Mouse (Mus musculus) liver, embryonic 14.5 days (tissue): ENCODE results near the gene Pde4b.

ENCODE experiments used
- CTCF ChIP-seq: IDR thresholded peaks from 2 replicates; pipeline ENCODE4 v1.5.1; 2016; ENCODE audit warnings: antibody characterized with exemption, low read depth, control low read depth
- EP300 ChIP-seq: IDR thresholded peaks from 2 replicates; pipeline ENCODE4 v1.6.1; 2016; ENCODE audit warnings: antibody characterized with exemption, low read depth

- no peak for TF ChIP-seq CTCF
- TF ChIP-seq EP300: no peak
Measured at GRCm38 (mm10) chr4:102272313-102272712, 185.0 kb downstream of the Pde4b start.
